Mouse (Mus musculus): ENCODE results near the gene Chrm3.

Chrm3 gene

GRCm38 (mm10) chr13:10068927-10069580 is 291.6 kb downstream of the Chrm3 start:
- DNase-seq (ENCODE audit: low spot score), result no peak

DNA sequence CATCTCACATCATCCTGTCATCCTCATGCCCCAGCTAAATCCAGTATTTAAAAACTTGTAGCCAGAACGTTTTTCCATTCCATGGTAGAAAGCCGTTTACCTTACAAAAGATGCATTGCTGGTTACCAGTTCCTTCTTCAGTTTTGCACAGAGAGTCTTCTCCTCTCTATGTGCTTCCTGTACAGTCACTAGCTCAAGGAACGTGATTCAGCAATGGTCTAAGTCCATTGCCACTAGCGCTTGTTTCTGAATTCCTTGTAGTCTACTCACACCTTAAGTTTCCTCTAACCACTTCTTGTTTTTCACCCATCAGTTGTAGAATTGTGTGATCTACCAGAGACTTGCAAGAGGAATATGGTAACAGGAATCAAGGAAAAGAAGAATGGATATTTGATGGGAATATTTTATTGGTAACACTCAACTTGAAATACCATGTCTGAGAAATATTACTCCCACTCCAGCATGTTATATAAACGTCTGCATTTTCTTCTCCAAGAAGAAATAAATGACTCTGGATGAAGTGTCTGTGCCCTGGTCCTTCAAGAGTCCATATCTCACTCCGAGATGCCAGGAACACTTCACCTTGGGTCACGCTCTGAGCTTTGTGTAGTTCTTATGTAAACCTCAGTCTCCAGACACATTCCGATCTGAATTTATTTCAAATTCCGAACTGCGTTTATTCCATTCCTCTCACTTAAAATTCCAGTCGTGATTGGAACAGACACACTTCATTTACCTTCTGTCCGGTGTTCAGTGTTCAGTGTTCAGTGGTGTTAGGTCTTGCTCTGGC is 293.6 kb downstream of the Chrm3 start:
- DNase-seq (ENCODE audit: low spot score), result no peak

DNA sequence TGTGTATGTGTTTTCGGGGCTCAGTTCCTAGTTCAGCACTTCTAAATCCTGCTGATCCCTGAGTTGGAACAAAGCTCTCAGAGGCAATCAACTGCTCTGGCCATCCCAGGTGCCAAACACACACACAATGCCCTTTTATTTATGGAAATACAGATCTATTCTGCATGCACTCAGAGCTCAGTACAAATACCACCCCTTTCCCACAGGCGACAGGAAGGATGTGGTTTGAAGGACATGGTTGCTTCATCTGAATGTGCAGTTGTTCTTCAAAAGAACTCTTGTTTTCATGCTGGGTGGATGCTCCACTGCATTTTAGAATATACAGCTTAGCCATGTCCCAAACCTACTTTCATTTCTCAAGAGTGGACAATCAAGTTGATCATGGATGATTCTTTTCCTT is 294.9 kb downstream of the Chrm3 start:
- no peak for DNase-seq (ENCODE audit: low spot score)

- DNase-seq (ENCODE audit: low spot score), result no peak
These were observed 298.0 kb downstream of the Chrm3 start for GRCm38 (mm10) chr13:10062681-10063080.

DNA sequence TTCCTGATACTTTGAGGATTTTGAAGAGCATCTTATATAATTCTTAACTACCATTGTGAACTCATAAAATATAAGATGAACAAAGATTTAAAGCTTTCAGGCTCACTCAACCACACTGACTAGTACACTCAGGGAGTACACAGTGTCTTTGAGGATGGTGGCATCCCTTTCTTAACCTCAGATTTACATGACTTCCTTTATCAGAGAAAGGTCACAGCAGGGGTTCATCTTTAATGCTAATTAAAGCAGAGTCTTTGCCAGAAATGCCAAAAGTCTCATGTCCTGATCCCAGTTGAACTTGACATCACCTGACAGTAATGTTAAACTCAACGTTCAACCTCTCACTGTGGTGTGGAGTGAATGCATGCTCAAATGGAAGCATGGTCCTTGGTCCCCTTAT is 301.7 kb downstream of the Chrm3 start:
- DNase-seq (ENCODE audit: low spot score), result no peak

GRCm38 (mm10) chr13:10057644-10058198 is 302.9 kb downstream of the Chrm3 start:
- DNase-seq (ENCODE audit: low spot score), result no peak

DNA sequence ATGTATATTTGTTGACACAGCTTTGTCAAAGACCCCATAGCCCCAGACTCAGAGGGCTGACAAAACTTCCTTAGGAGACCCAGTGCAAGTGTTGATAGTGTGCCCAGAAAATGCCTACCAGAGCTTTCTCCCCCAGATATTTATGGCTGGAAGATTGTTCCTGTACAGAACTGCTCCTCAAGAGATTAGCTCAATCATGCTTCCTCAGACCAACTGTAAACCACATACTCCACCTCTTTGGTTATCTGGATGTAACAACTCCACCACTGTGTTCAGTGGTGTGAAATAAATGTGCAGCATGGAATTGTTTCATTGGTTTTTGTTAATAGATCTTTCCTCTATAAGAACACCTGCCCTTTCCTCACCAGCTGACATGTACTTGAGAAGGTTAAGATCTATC is 306.6 kb downstream of the Chrm3 start:
- DNase-seq (ENCODE audit: low spot score), result no peak

DNA sequence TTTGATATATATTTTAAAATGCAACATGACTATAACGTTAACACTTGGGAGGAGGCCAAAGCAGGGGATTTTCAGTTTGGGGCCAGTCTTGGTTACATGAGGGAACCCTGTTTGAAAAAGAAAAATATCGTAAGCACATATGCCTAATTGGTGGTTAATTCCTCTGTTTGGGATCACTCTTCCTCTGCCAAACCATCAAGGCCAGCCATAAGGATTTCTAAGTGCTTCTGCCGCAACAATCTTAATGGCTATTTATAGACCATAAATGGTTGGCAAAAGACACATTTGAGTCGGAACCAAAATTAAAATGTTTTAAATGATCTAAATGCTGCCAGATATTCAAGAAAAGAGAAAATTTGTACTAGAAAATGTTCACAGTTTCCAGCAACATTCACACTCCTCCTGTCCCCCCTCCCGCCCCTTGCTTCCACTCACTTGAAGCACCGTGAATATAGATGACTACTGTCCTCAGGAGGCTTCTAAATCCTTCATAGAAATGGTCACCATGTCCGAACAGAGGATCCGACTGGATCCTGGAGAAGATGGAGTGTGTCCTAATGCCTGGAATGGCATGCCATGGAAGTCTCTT is 307.3 kb downstream of the Chrm3 start:
- no peak for DNase-seq (ENCODE audit: low spot score)

GRCm38 (mm10) chr13:10045651-10046350 is 314.8 kb downstream of the Chrm3 start:
- DNase-seq (ENCODE audit: low spot score), result no peak

DNA sequence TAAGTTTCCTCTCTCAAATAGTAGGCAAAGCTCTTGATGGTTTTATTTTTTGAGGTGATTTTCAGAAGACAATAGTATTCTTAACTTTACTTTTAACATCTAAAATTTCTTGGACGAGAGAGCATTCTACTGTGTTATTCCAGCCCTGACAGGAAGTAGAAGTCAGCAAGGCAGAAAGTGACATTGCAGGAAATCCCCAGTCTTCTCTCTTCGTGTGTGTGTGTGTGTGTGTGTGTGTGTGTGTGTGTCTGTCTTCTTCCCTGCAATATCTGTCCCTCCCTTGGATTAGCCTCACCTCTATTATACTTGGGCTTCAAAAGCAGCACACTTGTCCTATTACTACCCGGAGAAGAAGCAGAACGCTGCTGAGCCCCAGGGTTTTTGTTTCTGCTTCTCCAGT is 316.6 kb downstream of the Chrm3 start:
- DNase-seq (ENCODE audit: low spot score), result no peak

DNA sequence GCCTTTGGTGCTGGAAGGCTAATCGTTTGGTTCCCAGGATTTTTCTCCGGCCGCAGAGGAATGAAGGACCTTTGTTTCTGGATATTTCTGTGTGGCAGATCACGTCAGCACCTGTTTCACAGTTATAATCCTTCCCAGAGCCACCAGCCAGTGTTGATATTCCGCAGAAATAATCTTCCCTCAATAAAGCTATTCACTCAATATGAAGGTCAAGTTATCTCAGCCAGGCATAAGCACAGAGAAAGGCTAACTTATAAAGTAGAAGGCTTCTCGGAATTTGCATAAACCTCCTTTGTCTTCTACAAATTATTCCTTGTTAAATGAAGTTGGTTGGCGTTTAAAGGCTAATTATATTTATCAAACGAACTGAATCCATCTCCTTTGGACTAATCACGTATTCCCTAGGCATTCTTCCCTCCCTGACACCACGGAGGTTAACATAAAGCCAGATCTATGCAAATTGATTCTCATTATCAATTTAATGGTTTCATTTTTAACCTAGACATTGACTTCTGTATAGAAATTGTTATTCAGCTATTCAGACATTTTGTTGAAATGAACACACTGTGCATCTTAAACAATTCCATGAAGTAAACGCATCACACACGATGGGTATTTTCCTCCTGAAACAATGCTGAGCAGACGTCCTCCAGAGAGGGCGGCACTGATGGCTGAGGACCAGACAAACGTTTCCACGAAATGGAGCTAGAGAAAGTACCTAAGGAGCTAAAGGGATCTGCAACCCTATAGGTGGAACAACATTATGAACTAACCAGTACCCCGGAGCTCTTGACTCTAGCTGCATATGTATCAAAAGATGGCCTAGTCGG is 326.9 kb downstream of the Chrm3 start:
- DNase-seq (ENCODE audit: low spot score), result no peak

GRCm38 (mm10) chr13:10031547-10031946 is 329.1 kb downstream of the Chrm3 start:
- no peak for DNase-seq (ENCODE audit: low spot score)

DNA sequence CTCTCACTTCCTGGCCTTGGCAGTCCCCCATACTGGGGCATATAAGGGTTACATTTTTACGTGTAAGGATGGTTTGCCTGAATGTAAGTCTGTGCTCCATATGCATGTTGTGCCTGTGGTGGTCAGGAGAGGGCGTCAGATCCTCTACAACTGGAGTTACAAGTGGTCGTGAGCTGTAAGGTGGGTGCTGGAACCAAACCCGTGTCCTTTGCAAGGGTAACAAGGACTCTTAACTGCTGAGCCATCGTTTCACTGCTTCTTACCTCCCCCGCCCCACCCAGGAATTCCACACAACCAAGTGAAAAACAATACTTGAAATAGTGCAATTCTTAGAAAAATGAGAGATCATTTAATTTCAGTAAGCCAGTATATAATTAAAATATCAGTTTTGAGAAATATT is 330.7 kb downstream of the Chrm3 start:
- DNase-seq (ENCODE audit: low spot score), result no peak

- no peak for DNase-seq (ENCODE audit: low spot score)
These were observed 335.5 kb downstream of the Chrm3 start for GRCm38 (mm10) chr13:10025134-10025533.

GRCm38 (mm10) chr13:10023112-10023511 is 337.5 kb downstream of the Chrm3 start:
- no peak for DNase-seq (ENCODE audit: low spot score)

GRCm38 (mm10) chr13:10019252-10019651 is 341.4 kb downstream of the Chrm3 start:
- DNase-seq (ENCODE audit: low spot score), result no peak

DNA sequence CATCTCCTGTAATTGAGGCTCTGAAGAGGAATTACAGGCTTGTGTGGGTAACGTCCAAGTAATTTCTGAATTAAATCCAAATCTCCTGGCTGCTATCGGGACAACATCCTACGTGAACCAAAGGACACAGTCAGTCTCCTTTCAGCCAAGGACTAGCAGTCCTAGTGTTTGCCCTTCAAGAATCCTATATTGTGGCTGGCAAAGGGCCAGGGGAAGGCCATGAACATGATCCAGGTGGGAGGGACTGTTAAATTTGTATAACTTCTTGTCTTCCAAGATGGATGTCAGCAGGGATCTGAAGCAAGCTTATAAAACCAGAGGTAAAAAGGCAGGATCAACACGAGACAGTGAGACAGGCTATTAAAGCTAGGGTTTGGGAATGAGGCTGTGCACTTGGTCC is 357.7 kb downstream of the Chrm3 start:
- no peak for DNase-seq (ENCODE audit: low spot score)

DNA sequence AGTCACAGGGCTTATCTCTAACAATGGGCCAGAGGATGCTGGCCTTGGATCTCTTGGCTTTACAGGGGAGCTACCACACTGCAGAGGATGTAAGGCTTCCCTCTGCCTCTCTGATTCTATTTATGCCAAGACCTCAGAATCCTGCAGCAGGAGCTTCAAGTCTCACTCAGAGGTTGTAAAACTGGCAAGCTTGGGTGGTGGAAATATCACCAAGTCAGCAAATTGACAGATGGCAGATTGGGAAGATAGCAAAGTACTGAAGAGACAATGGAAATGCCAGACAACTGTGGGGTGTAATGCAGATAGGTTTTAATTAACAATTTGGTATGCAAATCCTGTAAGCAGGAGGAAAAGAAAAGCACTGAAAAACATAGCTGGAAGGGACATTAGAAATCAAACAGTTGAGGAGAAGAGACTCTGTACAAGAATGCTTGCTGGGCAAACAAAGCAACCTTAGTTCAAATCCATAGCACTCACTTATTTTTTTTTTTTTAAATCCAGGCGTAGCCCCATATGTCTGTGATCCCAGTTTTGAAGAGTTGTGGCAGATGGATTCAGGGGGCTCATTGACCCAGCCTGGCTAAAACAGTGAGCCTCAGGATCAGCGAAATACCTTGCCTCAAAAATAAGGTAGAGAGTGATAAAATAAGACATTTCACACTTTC is 362.9 kb downstream of the Chrm3 start:
- no peak for DNase-seq (ENCODE audit: low spot score)

DNA sequence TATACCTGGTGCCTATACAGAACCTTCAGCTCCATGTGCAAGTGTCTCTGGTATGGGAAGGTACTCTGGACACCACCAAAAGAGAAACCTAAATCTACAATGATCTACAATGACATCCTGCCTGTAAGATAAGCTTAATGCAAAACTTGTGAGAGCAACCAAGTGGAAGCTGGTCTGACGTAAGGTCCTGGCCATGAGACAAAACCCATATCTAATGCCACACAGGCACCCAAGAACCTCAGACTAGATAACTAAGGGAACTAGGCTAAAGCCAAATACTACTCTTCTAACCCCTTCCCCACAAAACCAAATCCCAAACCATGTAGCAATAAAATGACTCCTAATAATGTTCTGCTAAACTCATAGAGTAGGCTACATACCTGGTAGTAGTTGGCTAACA is 364.8 kb downstream of the Chrm3 start:
- no peak for DNase-seq (ENCODE audit: low spot score)

DNA sequence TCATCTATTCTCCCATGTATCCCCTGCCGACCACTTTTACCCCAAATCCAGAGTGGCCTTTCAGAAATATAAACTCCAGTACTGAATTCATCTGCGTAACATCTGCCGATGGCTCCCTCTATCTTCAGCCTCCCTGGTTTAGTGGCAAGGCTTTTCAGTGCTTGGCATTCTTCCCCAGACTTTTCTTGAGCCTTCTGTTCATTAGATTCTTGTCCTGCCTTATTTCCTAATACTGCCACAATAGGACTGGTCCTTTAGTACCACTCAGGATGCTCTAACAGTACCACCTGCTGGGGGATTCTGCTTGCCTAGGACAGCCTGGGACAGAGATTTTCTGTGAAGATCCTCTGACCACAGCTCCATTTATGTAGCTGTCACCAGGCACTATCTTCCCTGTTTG is 367.1 kb downstream of the Chrm3 start:
- DNase-seq (ENCODE audit: low spot score), result no peak

GRCm38 (mm10) chr13:9992640-9993039 is 368.0 kb downstream of the Chrm3 start:
- DNase-seq (ENCODE audit: low spot score), result no peak

Data from left cerebral cortex, adult 11 months (tissue).